Mouse (Mus musculus) MEL (cell line): ENCODE measurements around the gene Cntn3.

ENCODE experiments used
- CHD1 ChIP-seq: IDR thresholded peaks from 2 replicates; pipeline ENCODE4 v1.6.1; 2012; ENCODE audit warnings: low read depth, mild to moderate bottlenecking, inconsistent platforms, low read length, improper control_type of control experiment
- CTCF ChIP-seq, 3 experiments: IDR thresholded peaks in 2 of 3; conservative IDR thresholded peaks in 1 of 3; 2 replicates each; pipeline ENCODE4 v1.5.1; 2011 to 2012; ENCODE audit warnings: low read length in 3 of 3, low read depth in 2 of 3, mild to moderate bottlenecking in 2 of 3, improper control_type of control experiment in 1 of 3, inconsistent platforms in 1 of 3, mixed read lengths in 1 of 3, moderate library complexity in 1 of 3; ENCODE audit not compliant: control insufficient read depth in 1 of 3, insufficient read depth in 1 of 3, poor library complexity in 1 of 3, severe bottlenecking in 1 of 3
- ELF1 ChIP-seq: IDR thresholded peaks from 2 replicates; pipeline ENCODE4 v1.6.1; 2014; ENCODE audit warnings: low read depth, mild to moderate bottlenecking, inconsistent platforms, low read length, improper control_type of control experiment, moderate library complexity
- MAFK ChIP-seq: IDR thresholded peaks from 2 replicates; pipeline ENCODE4 v1.6.1; 2011; ENCODE audit warnings: low read depth, mild to moderate bottlenecking, low read length, improper control_type of control experiment, borderline replicate concordance
- MAX ChIP-seq: IDR thresholded peaks from 2 replicates; pipeline ENCODE4 v1.6.1; 2011; ENCODE audit warnings: low read length, improper control_type of control experiment
- MAZ ChIP-seq: IDR thresholded peaks from 2 replicates; pipeline ENCODE4 v1.6.1; 2012; ENCODE audit warnings: low read depth, mild to moderate bottlenecking, inconsistent platforms, low read length, improper control_type of control experiment
- MXI1 ChIP-seq: IDR thresholded peaks from 2 replicates; pipeline ENCODE4 v1.6.1; 2011; ENCODE audit warnings: mild to moderate bottlenecking, low read depth, low read length, improper control_type of control experiment
- NELFE ChIP-seq: IDR thresholded peaks from 2 replicates; pipeline ENCODE4 v1.6.1; 2011; ENCODE audit warnings: low read depth, low read length, improper control_type of control experiment
- POLR2A ChIP-seq, 2 experiments: IDR thresholded peaks; 2 replicates each; pipeline ENCODE4 v1.6.1; 2011 to 2012; ENCODE audit warnings: low read length in 2 of 2, mild to moderate bottlenecking in 2 of 2, control low read depth in 1 of 2, improper control_type of control experiment in 1 of 2, low read depth in 1 of 2, moderate library complexity in 1 of 2; ENCODE audit not compliant: control insufficient read depth in 1 of 2, insufficient read depth in 1 of 2, poor library complexity in 1 of 2
- POLR2AphosphoS2 ChIP-seq: IDR thresholded peaks from 2 replicates; pipeline ENCODE4 v1.6.1; 2011; ENCODE audit warnings: low read length, improper control_type of control experiment
- SMC3 ChIP-seq: IDR thresholded peaks from 2 replicates; pipeline ENCODE4 v1.6.1; 2011; ENCODE audit warnings: low read depth, low read length, improper control_type of control experiment
- TAL1 ChIP-seq: IDR thresholded peaks from 2 replicates; pipeline ENCODE4 v1.6.1; 2012; ENCODE audit warnings: mild to moderate bottlenecking, inconsistent platforms, low read length, moderate library complexity, mixed read lengths
- USF1 ChIP-seq: IDR thresholded peaks from 2 replicates; pipeline ENCODE4 v1.6.1; 2014; ENCODE audit warnings: low read depth, mild to moderate bottlenecking, inconsistent platforms, low read length, improper control_type of control experiment, moderate library complexity

- TF ChIP-seq MAX (no peak), POLR2AphosphoS2 (no peak), USF1 (no peak), POLR2A (IDR thresholded peaks at IDR 0.05; ENCODE audit: control insufficient read depth in 1 of 2, insufficient read depth in 1 of 2, low read depth in 1 of 2, low read length in 2 of 2, poor library complexity in 1 of 2) (no peak), CTCF (IDR thresholded peaks at IDR 0.05 in 2 of 3, conservative IDR thresholded peaks at IDR 0.05 in 1 of 3; ENCODE audit: control insufficient read depth in 1 of 3, insufficient read depth in 1 of 3, low read depth in 2 of 3, low read length in 3 of 3, poor library complexity in 1 of 3, severe bottlenecking in 1 of 3) (no peak), TAL1 (no peak), MXI1 (no peak), NELFE (no peak), MAZ (no peak), SMC3 (no peak), MAFK (no peak), CHD1 (no peak), ELF1 (no peak)
These were observed 17.0 kb downstream of the Cntn3 start for GRCm38 (mm10) chr6:102555814-102556437.
